Mouse (Mus musculus) layer of hippocampus, adult 2 months (tissue): ENCODE data around the gene Tbc1d15. TPM values are rescaled to one million over a fixed set of nuclear protein-coding genes. Genes with fewer than 3 reads are reported as not detected.

Experiments used
- DNase-seq, 2 experiments: peaks; one replicate each; pipeline ENCODE4 v3.0.0; 2022; ENCODE audit warnings: low spot score in 2 of 2
- H3K27ac ChIP-seq: fragments of 200-600 bp; 2 replicates; pipeline ENCODE4 v1.8.1; 2022
- H3K4me3 ChIP-seq: fragments of 200-600 bp; 2 replicates; pipeline ENCODE4 v1.8.1; 2022; ENCODE audit warnings: mild to moderate bottlenecking
- CTCF ChIP-seq: fragments of 200-600 bp; conservative IDR thresholded peaks from 2 replicates; pipeline ENCODE4 v1.8.1; 2022; ENCODE audit warnings: antibody characterized with exemption, mild to moderate bottlenecking, moderate library complexity
- long read RNA-seq, 2 experiments: library from polyadenylated mRNA; stranded (forward); transcript quantifications; one replicate each; pipeline ENCODE4 v2.0.0; 2021; ENCODE audit warnings: borderline mapping rate in 2 of 2
- total RNA-seq, 2 experiments: library from RNA; stranded (reverse); gene quantifications; 2 replicates each; pipeline ENCODE4 v1.2.3; 2021

The Tbc1d15 gene
- total RNA-seq, result 10 to 100 TPM; 59.2 to 67.2 TPM
- long read RNA-seq, experiment 1, transcript Tbc1d15-201 (17 exons, 3,752 nt), result major isoform, 36 of 41 reads
- long read RNA-seq, experiment 1, partial matches to known transcripts, result 2 of 41 reads
- long read RNA-seq, experiment 1, other reads (novel, unspliced or antisense), result 3 of 41 reads
- long read RNA-seq, experiment 2, transcript Tbc1d15-201 (17 exons, 3,752 nt), result major isoform, 52 of 64 reads
- long read RNA-seq, experiment 2, partial matches to known transcripts, result 5 of 64 reads
- long read RNA-seq, experiment 2, other reads (novel, unspliced or antisense), result 7 of 64 reads

DNA sequence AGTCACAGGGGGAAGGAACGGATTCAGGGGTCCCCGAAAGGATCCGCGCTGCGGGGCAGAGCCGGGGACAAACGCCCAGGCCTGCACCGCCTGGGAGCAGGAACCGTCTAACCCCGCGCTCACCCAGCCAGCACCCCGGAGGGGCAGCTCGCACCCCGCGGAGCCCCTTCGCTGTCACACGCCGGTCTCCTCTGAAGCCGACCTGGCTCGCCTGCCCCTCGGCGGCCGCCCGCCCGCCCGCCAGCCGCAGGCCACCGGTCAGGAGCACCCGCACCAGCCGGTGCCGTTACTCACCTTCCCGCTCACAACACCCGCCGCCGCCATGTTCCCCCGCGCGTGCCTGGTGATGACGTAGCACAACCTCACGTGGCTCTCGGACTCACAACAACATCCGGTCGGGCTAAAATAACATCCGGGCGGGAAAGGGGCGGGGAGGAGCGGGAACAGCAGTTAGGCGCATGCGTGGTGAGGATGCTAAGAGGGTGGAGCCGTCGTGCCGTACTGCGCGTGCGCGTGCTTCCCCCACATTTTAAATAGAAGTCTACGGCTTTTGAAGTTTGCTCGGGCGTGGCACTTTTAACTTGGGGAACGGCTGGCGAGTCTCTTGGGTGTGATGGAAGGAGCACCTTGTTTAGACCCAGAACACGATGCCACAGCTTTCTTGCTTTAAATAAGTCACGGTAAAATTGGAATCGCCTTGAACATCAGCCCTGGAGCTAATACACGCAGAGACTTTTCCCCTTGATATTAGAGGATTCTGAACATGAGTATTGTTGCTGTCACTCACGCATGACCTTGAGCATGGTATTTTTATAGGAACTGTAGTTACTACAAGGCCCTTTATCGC lies at the start of gene Tbc1d15:
TSS of gene Tbc1d15 (minus strand) at position 380 of the 847 bp plus-strand sequence.
- no peak for TF ChIP-seq CTCF
- Histone ChIP-seq H3K27ac (peak within 1 kb of the TSS; percentile 95), H3K4me3 (peak within 1 kb of the TSS; percentile 98)
- peak; percentile 97 to 98 for DNase-seq

DNA sequence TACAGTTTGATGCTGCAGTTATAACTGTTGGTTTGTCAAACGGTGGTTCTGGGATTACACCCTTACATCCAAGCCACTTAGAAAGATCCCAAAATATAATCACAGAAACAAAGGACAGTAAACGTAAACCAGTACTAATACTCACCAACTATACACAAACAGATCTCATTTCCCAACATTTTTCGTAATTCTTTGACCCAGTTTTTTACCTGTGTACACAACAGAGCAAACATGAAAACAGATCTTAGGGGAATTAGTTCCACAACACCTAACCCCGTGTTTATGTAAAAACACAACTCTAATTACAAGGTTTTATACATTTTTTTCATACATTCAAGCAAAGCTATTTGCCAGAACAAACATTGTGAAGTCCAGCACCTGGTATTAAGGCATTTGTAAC lies 47.4 kb upstream of the Tbc1d15 start:
- no peak for DNase-seq
- H3K4me3 ChIP-seq, result no peak overlapping the region
- H3K27ac ChIP-seq, result no peak overlapping the region
- TF ChIP-seq CTCF, result no peak

DNA sequence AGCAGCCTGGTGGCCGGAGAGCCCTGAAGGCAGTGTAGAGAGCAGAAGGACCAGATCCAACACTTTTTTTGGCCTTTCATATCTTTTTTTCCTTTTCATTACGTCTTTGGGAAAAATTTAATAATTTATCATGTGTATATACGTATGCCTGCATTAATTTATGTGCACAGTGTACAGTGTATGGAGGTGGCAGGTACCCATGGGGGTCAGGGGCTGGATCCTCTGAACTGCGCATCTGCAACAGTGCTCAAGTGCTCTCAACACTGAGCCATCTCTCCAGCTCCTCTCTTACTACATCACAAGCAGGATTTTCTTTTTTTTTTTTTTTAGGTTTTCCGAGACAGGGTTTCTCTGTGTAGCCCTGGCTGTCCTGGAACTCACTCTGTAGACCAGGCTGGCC lies 46.3 kb upstream of the Tbc1d15 start:
- Histone ChIP-seq H3K4me3 (no peak overlapping the region), H3K27ac (no peak overlapping the region)
- no peak for TF ChIP-seq CTCF
- no peak for DNase-seq

DNA sequence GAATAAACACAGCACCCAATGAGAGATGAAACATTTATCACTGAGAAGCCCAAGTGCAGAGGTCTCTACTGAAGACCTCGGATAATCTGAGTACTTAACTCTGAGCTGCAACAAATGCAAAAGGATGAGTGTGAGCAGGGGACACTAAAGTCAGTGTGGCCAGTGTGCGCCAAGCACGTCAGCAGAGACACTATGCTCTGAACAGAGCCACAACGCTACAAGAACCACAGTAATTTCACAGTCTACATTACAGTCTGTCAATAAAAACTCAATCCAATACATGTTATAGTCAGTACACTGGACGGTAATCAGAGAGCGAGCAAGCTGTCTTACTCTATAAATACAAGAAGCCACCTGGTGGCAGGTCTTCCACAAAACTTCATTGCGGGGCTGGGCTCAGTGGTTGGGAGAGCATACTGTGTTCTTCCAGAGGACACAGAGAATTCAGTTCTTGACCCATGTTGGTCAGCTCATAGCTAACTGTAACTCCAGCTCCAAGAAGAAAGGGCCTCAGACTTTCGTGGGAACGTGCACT lies 45.2 kb upstream of the Tbc1d15 start:
- H3K27ac ChIP-seq, result no peak overlapping the region
- no peak for DNase-seq
- peak; percentile 24 for TF ChIP-seq CTCF
- no peak overlapping the region for H3K4me3 ChIP-seq

DNA sequence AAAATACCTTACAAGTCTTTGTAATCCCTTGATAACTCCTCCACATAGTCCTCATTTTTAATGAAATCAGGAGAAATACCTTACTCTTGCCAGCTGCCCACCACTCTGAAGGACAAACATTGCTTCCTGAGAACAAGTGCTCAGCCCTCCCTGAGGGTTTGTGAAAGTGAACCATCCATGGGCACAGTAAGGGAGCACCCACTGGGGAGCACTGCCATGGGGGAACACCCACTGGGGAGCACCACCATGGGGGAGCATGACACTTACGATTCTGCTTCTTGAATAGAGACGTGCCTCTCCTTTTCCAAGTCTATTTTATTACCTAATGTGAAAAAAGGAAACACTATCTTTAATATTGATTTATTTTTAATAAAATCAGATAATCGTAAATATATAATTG lies 43.9 kb upstream of the Tbc1d15 start:
- H3K4me3 ChIP-seq, result no peak overlapping the region
- no peak overlapping the region for H3K27ac ChIP-seq
- no peak for DNase-seq
- no peak for TF ChIP-seq CTCF

DNA sequence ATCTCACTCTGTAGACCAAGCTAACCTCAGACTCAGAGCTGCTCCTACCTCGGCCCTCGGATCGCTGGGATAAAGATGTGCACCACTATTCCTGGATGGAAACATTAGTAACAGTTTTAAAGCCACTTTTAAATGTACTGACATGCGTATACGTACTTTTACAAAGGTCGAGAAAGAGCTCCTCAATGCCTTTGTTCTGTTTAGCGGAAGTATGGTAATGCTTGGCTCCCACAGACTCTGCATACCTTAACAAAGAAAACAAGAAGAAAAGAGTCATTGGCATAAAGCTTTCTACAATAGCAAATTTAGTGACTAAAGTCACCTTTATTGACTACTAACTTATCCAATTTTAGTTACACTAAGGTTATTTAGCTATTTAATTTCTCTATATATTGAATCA lies 43.4 kb upstream of the Tbc1d15 start:
- H3K4me3 ChIP-seq, result no peak overlapping the region
- DNase-seq, result no peak
- no peak for TF ChIP-seq CTCF
- no peak overlapping the region for H3K27ac ChIP-seq

DNA sequence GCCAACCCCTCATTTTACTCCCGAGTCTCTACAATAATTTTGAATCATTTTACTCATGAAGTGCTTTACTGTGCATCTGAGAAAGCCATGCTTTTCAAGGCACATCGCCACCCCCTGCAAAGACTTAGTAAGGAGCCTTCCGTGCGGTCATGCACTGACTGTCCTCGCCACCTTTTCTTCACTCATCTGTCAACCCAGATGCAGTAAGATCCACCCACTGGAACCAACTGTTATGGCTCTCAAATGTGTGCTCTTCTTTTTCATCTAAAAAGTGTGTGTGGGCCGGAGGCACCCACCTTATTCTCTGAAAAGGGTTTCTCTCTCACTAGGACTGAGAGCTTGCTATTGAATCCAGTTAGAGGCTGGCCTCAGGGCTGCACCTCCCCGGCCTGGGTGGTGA lies 42.7 kb upstream of the Tbc1d15 start:
- no peak for TF ChIP-seq CTCF

DNA sequence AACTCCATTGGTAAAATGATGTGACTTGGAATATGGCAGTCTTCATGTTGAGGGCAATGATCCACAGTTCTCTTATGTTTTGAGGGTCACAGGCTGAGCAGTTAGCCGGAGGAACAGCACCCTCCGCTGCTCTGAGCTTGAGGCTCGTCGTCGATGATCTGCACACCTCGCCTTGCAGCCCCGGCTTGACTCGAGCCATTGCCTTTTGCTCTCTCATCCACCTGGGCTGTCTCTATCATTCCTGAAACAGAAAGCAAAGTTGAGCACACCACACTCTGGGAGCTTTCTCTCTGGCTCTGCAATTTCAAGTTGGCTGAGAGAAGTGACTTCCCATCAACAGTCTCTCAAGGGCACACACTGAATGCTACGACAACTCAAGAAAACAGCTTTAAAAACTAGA lies 39.4 kb upstream of the Tbc1d15 start:
- no peak for TF ChIP-seq CTCF
- Histone ChIP-seq H3K27ac (no peak overlapping the region), H3K4me3 (no peak overlapping the region)
- DNase-seq, result no peak

More for the DNA sequence above, 42.7 kb upstream of the Tbc1d15 start:
- no peak overlapping the region for H3K4me3 ChIP-seq
- H3K27ac ChIP-seq, result no peak overlapping the region
- no peak for DNase-seq

DNA sequence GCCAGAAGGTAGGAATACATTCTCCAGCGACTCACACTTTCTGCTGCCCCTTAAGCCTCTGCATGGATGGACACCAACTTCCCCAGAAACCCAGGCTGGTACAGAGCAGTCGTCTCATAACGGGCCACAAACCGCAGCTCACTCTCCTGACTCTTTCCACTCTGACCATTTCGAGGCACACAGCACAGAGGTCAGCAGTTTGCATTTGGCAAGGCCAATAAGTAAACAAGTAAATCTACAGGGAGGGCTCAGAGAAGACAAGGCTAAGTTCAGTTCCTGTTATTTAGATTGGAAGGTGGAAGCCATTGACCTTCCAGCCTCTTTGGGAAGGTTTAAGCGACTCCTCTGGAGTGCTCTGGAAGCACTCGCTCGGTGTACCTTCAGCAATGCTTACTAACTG lies 37.6 kb upstream of the Tbc1d15 start:
- no peak for TF ChIP-seq CTCF
- H3K27ac ChIP-seq, result no peak overlapping the region
- DNase-seq, result no peak
- H3K4me3 ChIP-seq, result no peak overlapping the region

DNA sequence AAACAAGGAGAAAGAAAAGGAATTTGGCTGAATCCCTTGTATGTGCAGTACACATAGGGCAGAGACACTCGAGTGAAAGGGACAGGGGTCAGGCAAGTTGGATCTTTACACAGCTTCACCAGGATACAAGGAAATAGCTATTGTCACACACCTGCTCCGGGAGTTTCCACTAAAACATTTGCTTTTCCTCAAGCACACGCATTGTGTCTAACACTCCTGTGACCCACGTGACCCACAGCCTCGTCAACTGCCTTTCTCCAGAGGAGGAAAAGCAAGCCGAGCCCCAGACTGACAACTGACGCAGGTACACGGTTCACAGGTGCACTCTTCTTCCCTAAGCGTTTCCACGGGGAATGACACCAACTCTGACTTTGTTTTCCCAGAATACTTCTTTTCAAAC lies 32.9 kb upstream of the Tbc1d15 start:
- H3K27ac ChIP-seq, result no peak overlapping the region
- H3K4me3 ChIP-seq, result no peak overlapping the region
- TF ChIP-seq CTCF, result no peak
- no peak for DNase-seq

DNA sequence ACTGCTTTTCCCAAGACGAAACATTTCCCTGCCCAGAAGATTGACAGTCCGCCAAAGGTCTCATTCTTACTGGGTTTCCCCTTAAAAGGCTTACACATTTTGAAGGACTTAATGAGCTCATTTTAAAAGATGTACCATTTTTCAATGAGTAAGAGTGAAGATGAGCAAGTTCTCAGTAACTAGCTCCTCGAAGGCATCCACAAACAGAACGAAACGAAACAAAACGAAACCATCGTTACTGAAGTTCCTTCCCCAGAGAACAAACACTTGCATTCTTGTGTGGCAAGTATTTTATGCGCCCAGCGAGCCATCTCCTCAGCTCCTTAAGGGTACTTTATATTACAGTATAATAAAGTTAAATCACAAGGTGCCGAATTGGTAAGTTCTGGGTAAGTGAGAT lies 30.1 kb upstream of the Tbc1d15 start:
- H3K27ac ChIP-seq, result no peak overlapping the region
- TF ChIP-seq CTCF, result no peak
- no peak overlapping the region for H3K4me3 ChIP-seq
- no peak for DNase-seq

DNA sequence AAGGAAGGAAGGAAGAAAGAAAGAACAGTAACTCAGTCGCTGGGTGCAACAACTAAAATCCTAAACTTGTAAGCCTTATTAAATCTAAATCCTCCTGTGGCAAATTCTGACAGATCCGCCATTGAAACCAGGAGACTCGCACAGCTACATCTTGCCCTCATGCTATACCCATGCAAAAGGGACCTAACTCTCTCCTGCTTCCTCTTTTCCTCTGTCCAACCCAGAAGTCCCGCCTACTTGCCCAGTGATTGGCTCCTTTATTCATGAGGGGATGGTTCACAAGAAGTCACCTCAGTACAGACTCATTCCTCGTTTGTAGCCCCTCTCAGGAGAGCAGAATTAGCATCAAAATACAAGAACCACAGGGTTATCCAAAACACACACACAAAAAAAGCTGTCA lies 20.4 kb upstream of the Tbc1d15 start:
- Histone ChIP-seq H3K27ac (no peak overlapping the region), H3K4me3 (no peak overlapping the region)
- no peak for DNase-seq
- no peak for TF ChIP-seq CTCF

DNA sequence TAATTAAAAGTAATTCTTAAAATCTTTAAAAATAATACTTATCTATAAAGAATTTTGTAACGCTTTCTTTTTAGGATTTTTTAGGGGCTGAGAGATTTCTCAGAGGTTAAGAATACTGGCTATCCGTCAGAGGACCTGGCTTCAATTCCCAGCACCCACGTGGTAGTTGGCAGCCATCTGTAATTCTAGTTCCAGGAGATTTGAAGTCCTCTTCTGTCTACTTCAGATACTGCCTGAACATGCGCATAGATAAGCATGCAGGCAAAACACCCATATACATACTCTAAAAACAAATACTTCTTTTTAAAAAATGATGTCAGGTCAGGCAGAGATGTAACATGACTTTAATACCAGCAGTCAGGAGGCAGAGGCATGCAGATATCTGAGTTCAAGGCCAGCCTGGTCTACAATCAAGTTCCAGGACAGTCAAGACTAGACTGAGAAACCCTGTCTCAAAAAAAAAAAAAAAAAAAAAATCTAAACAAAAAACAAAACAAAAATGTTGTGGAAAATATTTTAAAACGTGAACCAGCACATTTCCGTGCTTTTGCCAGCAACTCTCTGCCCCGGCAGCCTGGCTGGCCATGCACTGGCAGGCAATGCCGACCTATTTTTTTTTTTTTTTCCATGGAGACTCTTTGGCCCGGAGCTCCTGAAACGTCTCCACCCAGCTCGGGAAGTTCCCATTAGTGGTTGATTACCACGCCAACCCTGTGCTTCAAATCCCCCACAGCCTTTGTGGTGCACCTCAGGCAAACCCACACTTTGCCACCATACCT lies 19.5 kb upstream of the Tbc1d15 start:
- Histone ChIP-seq H3K27ac (no peak overlapping the region), H3K4me3 (no peak overlapping the region)
- no peak for DNase-seq
- no peak for TF ChIP-seq CTCF
